ENCODE assay signal across 32 mouse cellular contexts in genomic region chr9:59274846-59275455, GRCm38 (mm10). TPM values are rescaled to one million over a fixed set of nuclear protein-coding genes. Genes with fewer than 3 reads are reported as not detected.
DNase-seq lines count a peak whose midpoint lies in the region; ATAC-seq and TF ChIP-seq lines count a peak whose summit lies in the region.
"Had no signal": no experiment of that assay in that cellular context is flagged by ENCODE, and none has a peak within 500 bp of the region (broad histone marks: within the 10 kb centered on the region; RNA-seq: fewer than 3 reads in every experiment).

No protein-coding gene starts in this region.

- peak; percentile 43 for DNase-seq in retina, adult 2 months (ENCODE audit: low read depth, low spot score)
- no peak for DNase-seq in retina, embryonic 14.5 days (ENCODE audit: low spot score)
- DNase-seq in ES-CJ7 (ENCODE audit: low read depth, low spot score) (peak; percentile 66), WW6 (ENCODE audit: low read depth, low spot score) (peak; percentile 52)
- DNase-seq in retina, postnatal 7 days (ENCODE audit: low read depth, low spot score), result peak; percentile 82
- DNase-seq in lung, postnatal 0 days (ENCODE audit: low spot score), result no peak
- DNase-seq in left cerebral cortex, adult 18-20 months (ENCODE audit: low spot score in 2 of 2), result no peak
- DNase-seq: adrenal gland, postnatal 10 days; adrenal gland, postnatal 36 days; cerebellum, adult 11 months; cerebellum, adult 8-10 months; cerebellum, postnatal 10 days; cerebellum, postnatal 36 days; embryo, embryonic 11 days; gastrocnemius, postnatal 25 days; heart, adult 18-20 months; heart, postnatal 10 days; heart, postnatal 36 days had no signal

- no peak overlapping the region for H3K4me3 ChIP-seq in lung, postnatal 0 days (ENCODE audit: low read depth, low read length)
- H3K4me3 ChIP-seq: embryonic facial prominence, embryonic 10.5 days; embryonic facial prominence, embryonic 13.5 days; erythroblast, embryonic 14.5 days; forebrain, embryonic 12.5 days; forebrain, embryonic 15.5 days; heart, embryonic 12.5 days; heart, embryonic 15.5 days; hindbrain, embryonic 10.5 days; hindbrain, embryonic 13.5 days; intestine, embryonic 15.5 days had no signal

- H3K9ac ChIP-seq in lung, postnatal 0 days (replicated peaks; ENCODE audit: low read depth), result no peak overlapping the region
- H3K9ac ChIP-seq: embryonic facial prominence, embryonic 13.5 days; forebrain, embryonic 12.5 days; forebrain, embryonic 15.5 days; heart, embryonic 12.5 days; heart, embryonic 15.5 days; hindbrain, embryonic 13.5 days; intestine, embryonic 15.5 days had no signal

- 83% methylated on average over 19 of the region's 19 CpGs for WGBS in lung, postnatal 0 days

- no peak overlapping the region for H3K4me2 ChIP-seq in lung, postnatal 0 days (replicated peaks; ENCODE audit: low read depth, low read length)
- H3K4me2 ChIP-seq: embryonic facial prominence, embryonic 13.5 days; forebrain, embryonic 12.5 days; forebrain, embryonic 15.5 days; heart, embryonic 12.5 days; heart, embryonic 15.5 days; hindbrain, embryonic 13.5 days; intestine, embryonic 15.5 days had no signal

- peaks cover 4% of the 10 kb centered on the region; the same call in 1 of the 2 replicates for H3K4me1 ChIP-seq in lung, postnatal 0 days (ENCODE audit: insufficient read depth, low read depth, low read length)
- H3K4me1 ChIP-seq: embryonic facial prominence, embryonic 13.5 days; hindbrain, embryonic 13.5 days had no signal

- no peak for TF ChIP-seq EP300 in lung, postnatal 0 days (IDR thresholded peaks at IDR 0.05)

- ATAC-seq in lung, postnatal 0 days, result no peak
- ATAC-seq in cerebellum, adult (ENCODE audit: insufficient number of reproducible peaks, low FRiP score, low TSS enrichment), result no peak
- ATAC-seq: forebrain, embryonic 15.5 days; hindbrain, embryonic 16.5 days; intestine, embryonic 15.5 days; Patski had no signal

- no peak for TF ChIP-seq CTCF in lung, postnatal 0 days (IDR thresholded peaks at IDR 0.05)

- no peaks in the 10 kb centered on the region for H3K27me3 ChIP-seq in lung, postnatal 0 days (replicated peaks; ENCODE audit: insufficient read depth, low read length)
- H3K27me3 ChIP-seq: embryonic facial prominence, embryonic 13.5 days; forebrain, embryonic 12.5 days; forebrain, embryonic 15.5 days; heart, embryonic 12.5 days; heart, embryonic 15.5 days; hindbrain, embryonic 13.5 days; intestine, embryonic 15.5 days had no signal

- no peaks in the 10 kb centered on the region for H3K36me3 ChIP-seq in lung, postnatal 0 days (ENCODE audit: insufficient read depth, low read length)
- H3K36me3 ChIP-seq: embryonic facial prominence, embryonic 10.5 days; embryonic facial prominence, embryonic 13.5 days; forebrain, embryonic 12.5 days; forebrain, embryonic 15.5 days; G1E; heart, embryonic 12.5 days; heart, embryonic 15.5 days; hindbrain, embryonic 10.5 days; hindbrain, embryonic 13.5 days; intestine, embryonic 15.5 days had no signal

- H3K9me3 ChIP-seq in lung, postnatal 0 days (ENCODE audit: low read length), result no peaks in the 10 kb centered on the region
- H3K9me3 ChIP-seq: embryonic facial prominence, embryonic 10.5 days; embryonic facial prominence, embryonic 13.5 days; forebrain, embryonic 12.5 days; forebrain, embryonic 15.5 days; G1E; heart, embryonic 12.5 days; heart, embryonic 15.5 days; hindbrain, embryonic 10.5 days; hindbrain, embryonic 13.5 days; intestine, embryonic 15.5 days had no signal

- H3K27ac ChIP-seq in lung, postnatal 0 days (ENCODE audit: low read length), result no peak overlapping the region
- H3K27ac ChIP-seq: embryonic facial prominence, embryonic 10.5 days; embryonic facial prominence, embryonic 13.5 days; forebrain, embryonic 12.5 days; forebrain, embryonic 15.5 days; heart, embryonic 15.5 days; hindbrain, embryonic 10.5 days; hindbrain, embryonic 13.5 days; intestine, embryonic 15.5 days had no signal

RNA-seq across cellular contexts. Expression of gene Adpgk, which starts 16.4 kb away (rescaled TPM):
- 26.6 and 26.7 TPM in 2 replicates for polyA plus RNA-seq in lung, postnatal 0 days (2015; fragmentation: Nextera tagmentation; extraction: Ambion mirVana)
- total RNA-seq in left cerebral cortex, adult 18-20 months (2021), result 10 to 100 TPM; 13.6 to 16.3 TPM

Comparison
In these comparisons a context has a peak if more than half of its experiments do, and no peak if none do; other contexts are left out.
1. DNase-seq: peak in retina, adult 2 months (single experiment), ES-CJ7 (single experiment), WW6 (single experiment) and retina, postnatal 7 days (single experiment); none in retina, embryonic 14.5 days (single experiment), lung, postnatal 0 days (single experiment) and left cerebral cortex, adult 18-20 months (0 of 2).